Mouse (Mus musculus) ES-E14 (cell line): ENCODE measurements around the gene Ero1lb.
"Not testable (repeated sequence)": the region's sequence is repeated elsewhere in the genome, so short reads cannot be mapped to it uniquely, and the experiment has no call there.

Experiments used
- CHD2 ChIP-seq: IDR thresholded peaks from 2 replicates; pipeline ENCODE4 v1.6.1; 2014; ENCODE audit warnings: mild to moderate bottlenecking, low read depth, low read length, inconsistent platforms
- HCFC1 ChIP-seq: IDR thresholded peaks from 2 replicates; pipeline ENCODE4 v1.6.1; 2012; ENCODE audit warnings: low read length, inconsistent platforms, borderline replicate concordance; ENCODE audit not compliant: insufficient read depth
- ZC3H11A ChIP-seq: IDR thresholded peaks from 2 replicates; pipeline ENCODE4 v1.6.1; 2012; ENCODE audit warnings: low read depth, mild to moderate bottlenecking, inconsistent platforms, low read length, borderline replicate concordance
- ZNF384 ChIP-seq: IDR thresholded peaks from 2 replicates; pipeline ENCODE4 v1.6.1; 2012; ENCODE audit warnings: low read depth, low read length, inconsistent platforms

GRCm38 (mm10) chr13:12597075-12597474 is 31.4 kb downstream of the Ero1lb start:
- TF ChIP-seq CHD2, ZC3H11A, HCFC1, ZNF384: not testable (repeated sequence)
